In the genomic region with DNA sequence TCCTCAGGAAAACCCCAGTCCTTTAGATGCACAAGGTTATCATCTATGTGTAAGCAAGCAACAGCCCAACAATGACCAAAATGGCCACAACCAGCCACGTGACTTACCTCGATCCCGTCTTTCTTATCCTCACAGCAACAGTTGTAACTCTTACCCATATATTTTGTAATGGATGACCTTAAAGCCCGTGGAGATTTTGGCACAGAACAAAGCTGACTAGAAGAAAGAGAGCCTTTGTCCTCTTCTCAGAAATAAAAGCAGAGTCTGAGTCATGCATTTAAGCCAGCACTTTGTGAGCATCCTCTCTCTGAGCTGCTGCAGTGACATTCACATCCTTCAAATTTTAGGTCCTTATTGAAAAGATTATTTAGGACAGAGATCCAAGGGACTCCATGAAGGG, we compare ENCODE assay signal across 16 mouse cellular contexts.
"Had no signal": no experiment of that assay in that cellular context is flagged by ENCODE, and none has a peak within 500 bp of the region (broad histone marks: within the 10 kb centered on the region; RNA-seq: fewer than 3 reads in every experiment).

No protein-coding gene starts in this region.

- DNase-seq: retina, postnatal 1 day; right cerebral cortex, adult 18-20 months; right cerebral cortex, postnatal 14 days; right cerebral cortex, postnatal 25 days; right cerebral cortex, postnatal 4 days; spleen, adult 18-20 months; thymus, adult 18-20 months; thymus, adult 2 months; thymus, postnatal 14 days; thymus, postnatal 25 days; thymus, postnatal 36 days; thymus, postnatal 4 days had no signal

- H3K9ac ChIP-seq: neural tube, embryonic 13.5 days; neural tube, embryonic 15.5 days; stomach, embryonic 15.5 days had no signal

- H3K27me3 ChIP-seq: neural tube, embryonic 13.5 days; neural tube, embryonic 15.5 days; stomach, embryonic 15.5 days had no signal

- H3K4me3 ChIP-seq: neural tube, embryonic 13.5 days; neural tube, embryonic 15.5 days; stomach, embryonic 15.5 days had no signal

- H3K9me3 ChIP-seq: neural tube, embryonic 13.5 days; neural tube, embryonic 15.5 days; stomach, embryonic 15.5 days had no signal

- H3K36me3 ChIP-seq: neural tube, embryonic 13.5 days; neural tube, embryonic 15.5 days; stomach, embryonic 15.5 days had no signal

- H3K27ac ChIP-seq: neural tube, embryonic 13.5 days; neural tube, embryonic 15.5 days; stomach, embryonic 15.5 days; stomach, postnatal 0 days had no signal

- H3K4me2 ChIP-seq: neural tube, embryonic 13.5 days; neural tube, embryonic 15.5 days; stomach, embryonic 15.5 days had no signal
